In the genomic region with DNA sequence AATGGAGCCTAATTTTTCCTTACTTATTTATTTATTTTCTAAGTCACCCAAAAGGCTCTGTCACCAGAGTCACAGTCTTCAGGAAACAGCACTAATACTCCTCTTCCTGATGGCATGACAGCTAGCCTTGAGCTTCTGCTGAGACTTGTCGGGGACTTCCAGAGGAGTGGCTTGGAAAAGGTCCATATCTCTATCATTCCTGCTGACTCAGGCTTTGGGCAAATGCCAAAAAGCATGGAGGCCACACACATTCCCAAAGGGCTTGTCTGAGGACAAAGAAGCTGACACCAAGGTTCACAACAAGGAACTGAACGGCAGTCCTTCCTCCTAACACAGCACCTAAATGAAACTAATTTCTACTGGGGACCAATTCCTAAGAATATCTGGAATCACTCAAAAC, we compare ENCODE assay signal across 9 mouse cellular contexts.
DNase-seq lines count a peak whose midpoint lies in the region; ATAC-seq and TF ChIP-seq lines count a peak whose summit lies in the region.
"Had no signal": no experiment of that assay in that cellular context is flagged by ENCODE, and none has a peak within 500 bp of the region (broad histone marks: within the 10 kb centered on the region; RNA-seq: fewer than 3 reads in every experiment).

No protein-coding gene starts in this region.

- DNase-seq in midbrain, postnatal 0 days (ENCODE audit: low spot score) = peak; percentile 21
- no peak for DNase-seq in midbrain, embryonic 11.5 days (ENCODE audit: low spot score, missing footprints)
- peak; percentile 76 to 79 for DNase-seq in heart, adult 18-20 months
- peak; percentile 70 for DNase-seq in kidney, postnatal 0 days (ENCODE audit: low spot score)
- DNase-seq in stomach, postnatal 0 days (ENCODE audit: low spot score) = peak; percentile 20
- no peak for DNase-seq in left cerebral cortex, adult 2 months (ENCODE audit: extremely low spot score in 1 of 2, low spot score in 2 of 2)
- no peak for DNase-seq in thymus, postnatal 14 days

- H3K4me1 ChIP-seq in midbrain, postnatal 0 days (ENCODE audit: insufficient read depth, low read length) = 0 out of 2 replicates have a peak, but pooled peaks cover 3% of the 10 kb centered on the region
- no peaks in the 10 kb centered on the region for H3K4me1 ChIP-seq in midbrain, embryonic 11.5 days (ENCODE audit: control insufficient read depth, insufficient read depth, low read length)
- no peaks in the 10 kb centered on the region for H3K4me1 ChIP-seq in kidney, postnatal 0 days (replicated peaks; ENCODE audit: insufficient read depth, low read length)
- no peaks in the 10 kb centered on the region for H3K4me1 ChIP-seq in stomach, postnatal 0 days (replicated peaks; ENCODE audit: control insufficient read depth, insufficient read depth)
- H3K4me1 ChIP-seq: midbrain, embryonic 12.5 days had no signal

- WGBS in midbrain, postnatal 0 days = 54% methylated on average over 2 of the region's 2 CpGs
- 75% methylated on average over 2 of the region's 2 CpGs for WGBS in midbrain, embryonic 11.5 days
- 57% methylated on average over 2 of the region's 2 CpGs for WGBS in kidney, postnatal 0 days
- WGBS in stomach, postnatal 0 days = 13% methylated on average over 2 of the region's 2 CpGs

- H3K36me3 ChIP-seq in midbrain, postnatal 0 days (ENCODE audit: insufficient read depth, low read length) = no peaks in the 10 kb centered on the region
- H3K36me3 ChIP-seq in midbrain, embryonic 11.5 days (ENCODE audit: control insufficient read depth, insufficient read depth, low read length) = no peaks in the 10 kb centered on the region
- H3K36me3 ChIP-seq in kidney, postnatal 0 days (ENCODE audit: insufficient read depth, low read length) = no peaks in the 10 kb centered on the region
- no peaks in the 10 kb centered on the region for H3K36me3 ChIP-seq in stomach, postnatal 0 days (ENCODE audit: control insufficient read depth, insufficient read depth, low read length)
- H3K36me3 ChIP-seq: midbrain, embryonic 12.5 days had no signal

- no peak for TF ChIP-seq EP300 in stomach, postnatal 0 days (optimal IDR thresholded peaks at IDR 0.05)

- TF ChIP-seq CTCF in midbrain, postnatal 0 days (IDR thresholded peaks at IDR 0.05) = no peak
- no peak for TF ChIP-seq CTCF in kidney, postnatal 0 days (IDR thresholded peaks at IDR 0.05; ENCODE audit: low read depth)
- no peak for TF ChIP-seq CTCF in stomach, postnatal 0 days (IDR thresholded peaks at IDR 0.05; ENCODE audit: low read depth)
- TF ChIP-seq CTCF in left cerebral cortex, adult 2 months (IDR thresholded peaks at IDR 0.05) = no peak

- no peak overlapping the region for H3K4me2 ChIP-seq in midbrain, postnatal 0 days (ENCODE audit: low read depth, low read length, poor library complexity, severe bottlenecking)
- no peak overlapping the region for H3K4me2 ChIP-seq in midbrain, embryonic 11.5 days
- no peak overlapping the region for H3K4me2 ChIP-seq in kidney, postnatal 0 days (ENCODE audit: low read length)
- no peak overlapping the region for H3K4me2 ChIP-seq in stomach, postnatal 0 days (replicated peaks; ENCODE audit: low read depth)
- H3K4me2 ChIP-seq: midbrain, embryonic 12.5 days had no signal

- no peaks in the 10 kb centered on the region for H3K27me3 ChIP-seq in midbrain, postnatal 0 days (ENCODE audit: insufficient read depth, low read length)
- no peaks in the 10 kb centered on the region for H3K27me3 ChIP-seq in midbrain, embryonic 11.5 days (ENCODE audit: control insufficient read depth, insufficient read depth, low read length)
- H3K27me3 ChIP-seq in kidney, postnatal 0 days (ENCODE audit: insufficient read depth, low read length) = no peaks in the 10 kb centered on the region
- H3K27me3 ChIP-seq in stomach, postnatal 0 days (ENCODE audit: control insufficient read depth, insufficient read depth, low read length) = no peaks in the 10 kb centered on the region
- H3K27me3 ChIP-seq: midbrain, embryonic 12.5 days had no signal

- intact Hi-C loops in left cerebral cortex, adult 2 months (cut with DNase I) = no loop called here

- H3K9me3 ChIP-seq in midbrain, postnatal 0 days (ENCODE audit: low read length) = no peaks in the 10 kb centered on the region
- H3K9me3 ChIP-seq in midbrain, embryonic 11.5 days (ENCODE audit: control insufficient read depth, low read length) = no peaks in the 10 kb centered on the region
- H3K9me3 ChIP-seq in kidney, postnatal 0 days (replicated peaks; ENCODE audit: low read length) = no peaks in the 10 kb centered on the region
- H3K9me3 ChIP-seq in stomach, postnatal 0 days (ENCODE audit: control insufficient read depth, low read length) = no peaks in the 10 kb centered on the region
- H3K9me3 ChIP-seq: midbrain, embryonic 12.5 days had no signal

- no peak overlapping the region for H3K4me3 ChIP-seq in midbrain, postnatal 0 days (ENCODE audit: low read depth, low read length)
- H3K4me3 ChIP-seq in midbrain, embryonic 11.5 days (ENCODE audit: low read depth, low read length) = no peak overlapping the region
- H3K4me3 ChIP-seq in kidney, postnatal 0 days (replicated peaks; ENCODE audit: low read depth, low read length) = no peak overlapping the region
- H3K4me3 ChIP-seq in stomach, postnatal 0 days (ENCODE audit: low read depth, low read length) = no peak overlapping the region
- no peak overlapping the region for H3K4me3 ChIP-seq in left cerebral cortex, adult 2 months
- H3K4me3 ChIP-seq: midbrain, embryonic 12.5 days had no signal

- no peak overlapping the region for H3K9ac ChIP-seq in midbrain, postnatal 0 days (replicated peaks; ENCODE audit: low read length, poor library complexity, severe bottlenecking)
- H3K9ac ChIP-seq in midbrain, embryonic 11.5 days (ENCODE audit: low read length) = no peak overlapping the region
- no peak overlapping the region for H3K9ac ChIP-seq in kidney, postnatal 0 days (ENCODE audit: low read depth, low read length)
- H3K9ac ChIP-seq in stomach, postnatal 0 days (ENCODE audit: low read length) = no peak overlapping the region
- H3K9ac ChIP-seq: midbrain, embryonic 12.5 days had no signal

- no peak overlapping the region for H3K27ac ChIP-seq in midbrain, postnatal 0 days (ENCODE audit: low read depth, low read length)
- H3K27ac ChIP-seq in midbrain, embryonic 11.5 days (ENCODE audit: low read depth, low read length) = no peak overlapping the region
- no peak overlapping the region for H3K27ac ChIP-seq in kidney, postnatal 0 days
- H3K27ac ChIP-seq in stomach, postnatal 0 days (replicated peaks) = no peak overlapping the region
- H3K27ac ChIP-seq in left cerebral cortex, adult 2 months = no peak overlapping the region
- H3K27ac ChIP-seq: midbrain, embryonic 12.5 days had no signal

- no peak for ATAC-seq in midbrain, postnatal 0 days (ENCODE audit: low FRiP score)
- no peak for ATAC-seq in midbrain, embryonic 11.5 days (ENCODE audit: low FRiP score)
- no peak for ATAC-seq in kidney, postnatal 0 days (replicated peaks; ENCODE audit: low FRiP score, low read depth)
- no peak for ATAC-seq in stomach, postnatal 0 days (ENCODE audit: low FRiP score, low TSS enrichment)
- ATAC-seq in cerebellum, adult (ENCODE audit: insufficient number of reproducible peaks, low FRiP score, low TSS enrichment) = no peak

Comparison
In these comparisons a context has a peak if more than half of its experiments do, and no peak if none do; other contexts are left out.
1. DNase-seq: peak in midbrain, postnatal 0 days (single experiment), heart, adult 18-20 months (2 of 2), kidney, postnatal 0 days (single experiment) and stomach, postnatal 0 days (single experiment); none in midbrain, embryonic 11.5 days (single experiment), left cerebral cortex, adult 2 months (0 of 2) and thymus, postnatal 14 days (single experiment).